Mouse (Mus musculus) lung, adult 10 weeks (tissue): ENCODE results near the gene Slc18a3. TPM values are rescaled to one million over a fixed set of nuclear protein-coding genes. Genes with fewer than 3 reads are reported as not detected.

Experiments
- polyA plus RNA-seq: library from polyadenylated mRNA; stranded (reverse); fragments of 350-450 nt; fragmentation: Illumina TruSeq; extraction: RNeasy Lipid Tissue Mini Kit (QIAGEN cat#74804); gene quantifications from one replicate; pipeline ENCODE4 v1.2.3, GENCODE M21; 2014; ENCODE audit warnings: low read depth, low replicate concordance; ENCODE audit not compliant: insufficient read depth

Gene Slc18a3
- not detected for polyA plus RNA-seq

GRCm38 (mm10) chr14:32464601-32465505 lies at the start of gene Slc18a3:
Gene Slc18a3 (minus strand): TSS chr14:32464850.

GRCm38 (mm10) chr14:32513336-32514032 lies 48.8 kb upstream of the Slc18a3 start, which contains the start of gene Ercc6:
Gene Ercc6 (plus strand): TSS chr14:32513521.

GRCm38 (mm10) chr14:32465889-32466288 lies 1.2 kb upstream of the Slc18a3 start, which contains the start of gene Chat:
Gene Chat (minus strand): TSS chr14:32465989.

Other genes starting within 250 kb of the Slc18a3 start
- 0.29 TPM for gene Ogdhl, start 142.8 kb downstream of the Slc18a3 start, polyA plus RNA-seq
- 29.6 TPM for gene 1700024G13Rik, start 76.5 kb downstream of the Slc18a3 start, polyA plus RNA-seq
- not detected for gene Chat, start 1.1 kb upstream of the Slc18a3 start, polyA plus RNA-seq
- gene Ercc6, start 48.7 kb upstream of the Slc18a3 start, polyA plus RNA-seq: 2.1 TPM
- not detected for gene Prrxl1, start 134.6 kb upstream of the Slc18a3 start, polyA plus RNA-seq
- gene 3425401B19Rik, start 220.4 kb upstream of the Slc18a3 start, polyA plus RNA-seq: 0.23 TPM